Mouse (Mus musculus): ENCODE measurements around the gene Igsf11. TPM values are rescaled to one million over a fixed set of nuclear protein-coding genes. Genes with fewer than 3 reads are reported as not detected.
A peak's percentile ranks its signal among the peaks of the same experiment; 100 is the strongest.

Gene Igsf11
- total and polyA plus RNA-seq, 2 experiments, result 9.5 to 14.8 TPM

GRCm38 (mm10) chr16:38898816-38899425, 6.5 kb downstream of the Igsf11 start:
- Histone ChIP-seq H3K4me3 (ENCODE audit: insufficient read depth, low read depth, low read length) (no peak overlapping the region), H3K9ac (ENCODE audit: low read depth, low read length) (no peak overlapping the region), H3K36me3 (ENCODE audit: control insufficient read depth, insufficient read depth, low read length) (no peaks in the 10 kb centered on the region), H3K79me2 (ENCODE audit: control insufficient read depth, insufficient read depth, low read length) (no peaks in the 10 kb centered on the region), H3K27ac (replicated peaks; ENCODE audit: insufficient read depth, low read depth, low read length) (no peak overlapping the region; the same call in 1 of the 2 replicates), H3K4me1 (ENCODE audit: control insufficient read depth, insufficient read depth, low read length) (peaks cover 11% of the 10 kb centered on the region), H3K27me3 (ENCODE audit: control insufficient read depth, insufficient read depth, low read length) (no peaks in the 10 kb centered on the region; the same call in 1 of the 2 replicates)
- 26% methylated on average over 8 of the region's 8 CpGs for WGBS
- TF ChIP-seq POLR2A (IDR thresholded peaks at IDR 0.05; ENCODE audit: extremely low read depth, insufficient read depth, low read length) (no peak), CTCF (IDR thresholded peaks at IDR 0.05; ENCODE audit: low read depth, low read length) (no peak)
- DNase-seq (ENCODE audit: extremely low read depth, low read depth, low spot score), result peak; percentile 94

GRCm38 (mm10) chr16:38900024-38900423, 7.6 kb downstream of the Igsf11 start:
- Histone ChIP-seq H3K27me3 (ENCODE audit: control insufficient read depth, insufficient read depth, low read length) (no peaks in the 10 kb centered on the region), H3K4me1 (ENCODE audit: control insufficient read depth, insufficient read depth, low read length) (peaks cover 11% of the 10 kb centered on the region)

GRCm38 (mm10) chr16:38902111-38902778, 9.8 kb downstream of the Igsf11 start:
- under 1% methylated on average over 53 of the region's 71 CpGs for WGBS
- peaks cover 11% of the 10 kb centered on the region for H3K4me1 ChIP-seq (ENCODE audit: control insufficient read depth, insufficient read depth, low read length)

More at GRCm38 (mm10) chr16:38900024-38900423, 7.6 kb downstream of the Igsf11 start:
- H3K9ac ChIP-seq (ENCODE audit: low read depth, low read length), result no peak overlapping the region
- 24% methylated on average over 1 of the region's 1 CpGs for WGBS
- no peaks in the 10 kb centered on the region for H3K79me2 ChIP-seq (ENCODE audit: control insufficient read depth, insufficient read depth, low read length)
- H3K27ac ChIP-seq (replicated peaks; ENCODE audit: insufficient read depth, low read depth, low read length), result no peak overlapping the region
- peak; percentile 64 for DNase-seq (ENCODE audit: extremely low read depth, low read depth, low spot score)
- TF ChIP-seq CTCF (IDR thresholded peaks at IDR 0.05; ENCODE audit: low read depth, low read length) (no peak), POLR2A (IDR thresholded peaks at IDR 0.05; ENCODE audit: extremely low read depth, insufficient read depth, low read length) (no peak)
- H3K36me3 ChIP-seq (ENCODE audit: control insufficient read depth, insufficient read depth, low read length), result no peaks in the 10 kb centered on the region
- H3K4me3 ChIP-seq (ENCODE audit: insufficient read depth, low read depth, low read length), result no peak overlapping the region

GRCm38 (mm10) chr16:38903020-38903419, 10.5 kb downstream of the Igsf11 start:
- TF ChIP-seq CTCF (IDR thresholded peaks at IDR 0.05; ENCODE audit: low read depth, low read length), result no peak
- no peak for TF ChIP-seq POLR2A (IDR thresholded peaks at IDR 0.05; ENCODE audit: extremely low read depth, insufficient read depth, low read length)
- WGBS, result 24% methylated on average over 4 of the region's 4 CpGs
- no peak for DNase-seq (ENCODE audit: extremely low read depth, low read depth, low spot score)
- Histone ChIP-seq H3K4me3 (ENCODE audit: insufficient read depth, low read depth, low read length) (peak overlapping the region; percentile 97; the same call in 1 of the 2 replicates), H3K27me3 (ENCODE audit: control insufficient read depth, insufficient read depth, low read length) (no peaks in the 10 kb centered on the region), H3K4me1 (ENCODE audit: control insufficient read depth, insufficient read depth, low read length) (peaks cover 11% of the 10 kb centered on the region), H3K36me3 (ENCODE audit: control insufficient read depth, insufficient read depth, low read length) (no peaks in the 10 kb centered on the region), H3K79me2 (ENCODE audit: control insufficient read depth, insufficient read depth, low read length) (peaks cover 12% of the 10 kb centered on the region; the same call in 1 of the 2 replicates), H3K9ac (ENCODE audit: low read depth, low read length) (no peak overlapping the region), H3K27ac (replicated peaks; ENCODE audit: insufficient read depth, low read depth, low read length) (no peak overlapping the region)

More at GRCm38 (mm10) chr16:38902111-38902778, 9.8 kb downstream of the Igsf11 start:
- H3K4me3 ChIP-seq (ENCODE audit: insufficient read depth, low read depth, low read length), result peak overlapping the region; percentile 97
- DNase-seq (ENCODE audit: extremely low read depth, low read depth, low spot score), result peak; percentile 62
- peaks cover 12% of the 10 kb centered on the region; the same call in 1 of the 2 replicates for H3K79me2 ChIP-seq (ENCODE audit: control insufficient read depth, insufficient read depth, low read length)
- H3K27ac ChIP-seq (replicated peaks; ENCODE audit: insufficient read depth, low read depth, low read length), result peak overlapping the region; percentile 98
- no peaks in the 10 kb centered on the region for H3K36me3 ChIP-seq (ENCODE audit: control insufficient read depth, insufficient read depth, low read length)
- no peaks in the 10 kb centered on the region for H3K27me3 ChIP-seq (ENCODE audit: control insufficient read depth, insufficient read depth, low read length)
- H3K9ac ChIP-seq (ENCODE audit: low read depth, low read length), result peak overlapping the region; percentile 99
- TF ChIP-seq POLR2A (IDR thresholded peaks at IDR 0.05; ENCODE audit: extremely low read depth, insufficient read depth, low read length) (0 out of 2 replicates have a peak, but pooled peaks have one; percentile 7), CTCF (IDR thresholded peaks at IDR 0.05; ENCODE audit: low read depth, low read length) (peak; percentile 97)

- Histone ChIP-seq H3K4me1 (ENCODE audit: control insufficient read depth, insufficient read depth, low read length) (peaks cover 8% of the 10 kb centered on the region; the same call in 1 of the 2 replicates), H3K27me3 (ENCODE audit: control insufficient read depth, insufficient read depth, low read length) (no peaks in the 10 kb centered on the region), H3K9ac (ENCODE audit: low read depth, low read length) (no peak overlapping the region), H3K36me3 (ENCODE audit: control insufficient read depth, insufficient read depth, low read length) (no peaks in the 10 kb centered on the region), H3K27ac (replicated peaks; ENCODE audit: insufficient read depth, low read depth, low read length) (no peak overlapping the region), H3K79me2 (ENCODE audit: control insufficient read depth, insufficient read depth, low read length) (peaks cover 12% of the 10 kb centered on the region; the same call in 1 of the 2 replicates), H3K4me3 (ENCODE audit: insufficient read depth, low read depth, low read length) (no peak overlapping the region)
- WGBS, result 90% methylated on average over 9 of the region's 9 CpGs
- DNase-seq (ENCODE audit: extremely low read depth, low read depth, low spot score), result no peak
- TF ChIP-seq POLR2A (IDR thresholded peaks at IDR 0.05; ENCODE audit: extremely low read depth, insufficient read depth, low read length), result no peak
- TF ChIP-seq CTCF (IDR thresholded peaks at IDR 0.05; ENCODE audit: low read depth, low read length), result no peak
These were observed 11.7 kb downstream of the Igsf11 start for GRCm38 (mm10) chr16:38904202-38904601.

Data from liver, adult 2 months (tissue).